Mouse (Mus musculus) heart, embryonic 15.5 days (tissue): ENCODE measurements around the gene Ugdh. TPM values are rescaled to one million over a fixed set of nuclear protein-coding genes. Genes with fewer than 3 reads are reported as not detected.

Experiments used
- ATAC-seq: fragments of 200-750 bp; cut with Nextera tagmentation; replicated peaks from 2 replicates; pipeline ENCODE4 v1.8.0; 2017; ENCODE audit warnings: low read depth, moderate TSS enrichment; ENCODE audit not compliant: insufficient number of reproducible peaks, insufficient read depth, low FRiP score
- H3K27ac ChIP-seq: fragments of 300-500 bp; sonication (generic); 2 replicates; pipeline ENCODE4 v1.5.1; 2015; ENCODE audit warnings: mild to moderate bottlenecking, inconsistent platforms
- H3K27me3 ChIP-seq: fragments of 300-500 bp; sonication (generic); 2 replicates; pipeline ENCODE4 v1.6.1; 2015; ENCODE audit warnings: inconsistent platforms
- H3K36me3 ChIP-seq: fragments of 300-500 bp; sonication (generic); 2 replicates; pipeline ENCODE4 v1.6.1; 2015; ENCODE audit warnings: mild to moderate bottlenecking, inconsistent platforms
- H3K4me1 ChIP-seq: fragments of 300-500 bp; sonication (generic); replicated peaks from 2 replicates; pipeline ENCODE4 v1.6.1; 2015; ENCODE audit warnings: inconsistent platforms
- H3K4me2 ChIP-seq: fragments of 300-500 bp; sonication (generic); 2 replicates; pipeline ENCODE4 v1.6.1; 2015; ENCODE audit warnings: inconsistent platforms, mild to moderate bottlenecking, moderate library complexity
- H3K4me3 ChIP-seq: fragments of 300-500 bp; sonication (generic); 2 replicates; pipeline ENCODE4 v1.5.1; 2015; ENCODE audit warnings: mild to moderate bottlenecking, inconsistent platforms
- H3K9ac ChIP-seq: fragments of 300-500 bp; sonication (generic); 2 replicates; pipeline ENCODE4 v1.6.1; 2015; ENCODE audit warnings: mild to moderate bottlenecking, inconsistent platforms
- H3K9me3 ChIP-seq: fragments of 300-500 bp; sonication (generic); replicated peaks from 2 replicates; pipeline ENCODE4 v1.6.1; 2016; ENCODE audit warnings: inconsistent platforms
- WGBS: fragments of 180-500 bp; shearing (Covaris S2); methylation state at CpG from one replicate; pipeline ENCODE4 v1.1.7; 2015; ENCODE audit warnings: mixed read lengths; 5-methylcytosine and 5-hydroxymethylcytosine counted together
- polyA plus RNA-seq: library from polyadenylated mRNA; unstranded; fragments of >200 nt; fragmentation: Nextera tagmentation; extraction: Ambion mirVana; gene quantifications from 2 replicates; pipeline ENCODE4 v1.2.1, GENCODE M21; 2015

Gene Ugdh
- polyA plus RNA-seq, 1 experiment from 2014 or later: 60.2 TPM

- Histone ChIP-seq H3K27ac (no peak overlapping the region), H3K4me1 (peaks cover 6% of the 10 kb centered on the region; the same call in 1 of the 2 replicates), H3K27me3 (no peaks in the 10 kb centered on the region), H3K9ac (no peak overlapping the region), H3K36me3 (peaks cover 25% of the 10 kb centered on the region; the same call in 1 of the 2 replicates), H3K9me3 (no peaks in the 10 kb centered on the region), H3K4me3 (no peak overlapping the region), H3K4me2 (no peak overlapping the region)
- WGBS: 50% methylated on average over 4 of the region's 4 CpGs
- no peak for ATAC-seq
These were observed 7.4 kb downstream of the Ugdh start for GRCm38 (mm10) chr5:65428321-65428720.

- 88% methylated on average over 5 of the region's 5 CpGs for whole genome bisulfite sequencing
- Histone ChIP-seq H3K36me3 (peaks cover 55% of the 10 kb centered on the region), H3K27me3 (no peaks in the 10 kb centered on the region), H3K9ac (no peak overlapping the region), H3K9me3 (no peaks in the 10 kb centered on the region), H3K4me3 (no peak overlapping the region), H3K4me1 (no peaks in the 10 kb centered on the region), H3K4me2 (no peak overlapping the region), H3K27ac (no peak overlapping the region)
- ATAC-seq: no peak
These were observed 10.5 kb downstream of the Ugdh start for GRCm38 (mm10) chr5:65425251-65425650.

GRCm38 (mm10) chr5:65424215-65424614, 11.5 kb downstream of the Ugdh start:
- Histone ChIP-seq H3K27me3 (no peaks in the 10 kb centered on the region), H3K9ac (no peak overlapping the region), H3K4me3 (no peak overlapping the region), H3K9me3 (no peaks in the 10 kb centered on the region), H3K4me1 (no peaks in the 10 kb centered on the region), H3K4me2 (no peak overlapping the region), H3K27ac (no peak overlapping the region), H3K36me3 (peaks cover 65% of the 10 kb centered on the region)
- WGBS: 87% methylated on average over 6 of the region's 6 CpGs
- ATAC-seq: no peak

- no peak overlapping the region for H3K9ac ChIP-seq
- no peak overlapping the region for H3K4me3 ChIP-seq
- no peak for ATAC-seq
- peaks cover 69% of the 10 kb centered on the region for H3K36me3 ChIP-seq
- no peak overlapping the region for H3K4me2 ChIP-seq
- 86% methylated on average over 8 of the region's 8 CpGs for WGBS
- no peaks in the 10 kb centered on the region for H3K4me1 ChIP-seq
- no peak overlapping the region for H3K27ac ChIP-seq
- H3K27me3 ChIP-seq: no peaks in the 10 kb centered on the region
- no peaks in the 10 kb centered on the region for H3K9me3 ChIP-seq
These were observed 12.9 kb downstream of the Ugdh start for GRCm38 (mm10) chr5:65422803-65423202.

GRCm38 (mm10) chr5:65420822-65421221, 14.9 kb downstream of the Ugdh start:
- H3K4me1 ChIP-seq: peaks cover 13% of the 10 kb centered on the region
- H3K4me2 ChIP-seq: no peak overlapping the region
- H3K27ac ChIP-seq: no peak overlapping the region
- H3K9ac ChIP-seq: no peak overlapping the region
- no peak for ATAC-seq
- 75% methylated on average over 6 of the region's 6 CpGs for WGBS
- no peaks in the 10 kb centered on the region for H3K9me3 ChIP-seq
- H3K27me3 ChIP-seq: no peaks in the 10 kb centered on the region
- H3K36me3 ChIP-seq: peaks cover 64% of the 10 kb centered on the region
- no peak overlapping the region for H3K4me3 ChIP-seq

- H3K36me3 ChIP-seq: peaks cover 60% of the 10 kb centered on the region
- 78% methylated on average over 10 of the region's 10 CpGs for WGBS
- H3K9ac ChIP-seq: no peak overlapping the region
These were observed 16.6 kb downstream of the Ugdh start for GRCm38 (mm10) chr5:65419136-65419535.

GRCm38 (mm10) chr5:65415653-65416458, 19.9 kb downstream of the Ugdh start:
- 0 out of 2 replicates have a peak overlapping the region, but pooled peaks have one; percentile 10 for H3K9ac ChIP-seq
- no peaks in the 10 kb centered on the region for H3K27me3 ChIP-seq
- H3K4me2 ChIP-seq: peak overlapping the region; percentile 45
- ATAC-seq: peak; percentile 87
- peaks cover 29% of the 10 kb centered on the region for H3K4me1 ChIP-seq
- H3K4me3 ChIP-seq: no peak overlapping the region; the same call in 1 of the 2 replicates
- H3K27ac ChIP-seq: peak overlapping the region; percentile 91
- peaks cover 40% of the 10 kb centered on the region for H3K36me3 ChIP-seq
- 17% methylated on average over 26 of the region's 26 CpGs for WGBS
- no peaks in the 10 kb centered on the region for H3K9me3 ChIP-seq

More at GRCm38 (mm10) chr5:65419136-65419535, 16.6 kb downstream of the Ugdh start:
- H3K9me3 ChIP-seq: no peaks in the 10 kb centered on the region
- ATAC-seq: no peak
- H3K27me3 ChIP-seq: no peaks in the 10 kb centered on the region
- no peak overlapping the region for H3K27ac ChIP-seq
- H3K4me3 ChIP-seq: no peak overlapping the region
- H3K4me2 ChIP-seq: no peak overlapping the region
- peaks cover 27% of the 10 kb centered on the region for H3K4me1 ChIP-seq

GRCm38 (mm10) chr5:65407989-65408388, 27.8 kb downstream of the Ugdh start:
- Histone ChIP-seq H3K27me3 (no peaks in the 10 kb centered on the region), H3K27ac (no peak overlapping the region), H3K4me3 (no peak overlapping the region), H3K4me2 (no peak overlapping the region), H3K9ac (no peak overlapping the region), H3K4me1 (no peaks in the 10 kb centered on the region), H3K9me3 (no peaks in the 10 kb centered on the region), H3K36me3 (peaks cover 68% of the 10 kb centered on the region)
- 62% methylated on average over 12 of the region's 12 CpGs for WGBS
- ATAC-seq: no peak

- H3K27me3 ChIP-seq: no peaks in the 10 kb centered on the region
- no peak overlapping the region for H3K4me2 ChIP-seq
- 27% methylated on average over 2 of the region's 2 CpGs for WGBS
- H3K9me3 ChIP-seq: no peaks in the 10 kb centered on the region
- H3K4me1 ChIP-seq: no peaks in the 10 kb centered on the region
- peaks cover 74% of the 10 kb centered on the region for H3K36me3 ChIP-seq
- peak; percentile 53; the same call in 1 of the 2 replicates for ATAC-seq
- no peak overlapping the region for H3K4me3 ChIP-seq
- H3K27ac ChIP-seq: no peak overlapping the region
- H3K9ac ChIP-seq: no peak overlapping the region
These were observed 34.3 kb downstream of the Ugdh start for GRCm38 (mm10) chr5:65401251-65401994.

- peaks cover 9% of the 10 kb centered on the region for H3K4me1 ChIP-seq
- no peak overlapping the region for H3K9ac ChIP-seq
- no peak overlapping the region for H3K27ac ChIP-seq
- no peaks in the 10 kb centered on the region for H3K9me3 ChIP-seq
- H3K4me2 ChIP-seq: no peak overlapping the region
- no peak overlapping the region for H3K4me3 ChIP-seq
- WGBS: 90% methylated on average over 7 of the region's 7 CpGs
- H3K36me3 ChIP-seq: peaks cover 40% of the 10 kb centered on the region
- ATAC-seq: no peak
- no peaks in the 10 kb centered on the region for H3K27me3 ChIP-seq
These were observed 41.3 kb downstream of the Ugdh start for GRCm38 (mm10) chr5:65394425-65394824.

GRCm38 (mm10) chr5:65391753-65392152, 44.0 kb downstream of the Ugdh start:
- Histone ChIP-seq H3K9me3 (no peaks in the 10 kb centered on the region), H3K36me3 (peaks cover 49% of the 10 kb centered on the region), H3K4me3 (peak overlapping the region; percentile 97), H3K4me1 (peaks cover 14% of the 10 kb centered on the region), H3K27ac (peak overlapping the region; percentile 62), H3K9ac (peak overlapping the region; percentile 71), H3K4me2 (peak overlapping the region; percentile 68), H3K27me3 (no peaks in the 10 kb centered on the region)
- ATAC-seq: no peak
- WGBS: 1% methylated on average over 12 of the region's 12 CpGs
